Mouse (Mus musculus): ENCODE measurements around the gene Magi1. TPM values are rescaled to one million over a fixed set of nuclear protein-coding genes. Genes with fewer than 3 reads are reported as not detected.

Gene Magi1
- polyA plus RNA-seq (2012; rRNA removed) = 61.5 and 68.2 TPM in 2 replicates

GRCm38 (mm10) chr6:94283318-94284061 lies at the start of gene Magi1:
TSS of gene Magi1 (minus strand) at chr6:94283917.

Other genes starting within 250 kb of the Magi1 start
- gene Slc25a26, start 216.4 kb upstream of the Magi1 start, polyA plus RNA-seq (2012; rRNA removed) = 9.8 and 10.6 TPM in 2 replicates